Mouse (Mus musculus) heart, adult 2 months (tissue): Measurements from ENCODE around the gene Arhgdia. TPM values are rescaled to one million over a fixed set of nuclear protein-coding genes. Genes with fewer than 3 reads are reported as not detected.

Experiments
- DNase-seq, 2 experiments: peaks; one replicate each; pipeline ENCODE4 v3.0.0; 2021
- H3K27ac ChIP-seq: fragments of 200-600 bp; 2 replicates; pipeline ENCODE4 v1.8.1; 2022
- H3K27me3 ChIP-seq: fragments of 200-500 bp; 2 replicates; pipeline ENCODE4 v1.6.1; 2012; ENCODE audit warnings: mild to moderate bottlenecking, low read length, inconsistent platforms, mixed read lengths; ENCODE audit not compliant: control insufficient read depth, insufficient read depth
- H3K36me3 ChIP-seq: fragments of 200-500 bp; 2 replicates; pipeline ENCODE4 v1.6.1; 2012; ENCODE audit warnings: low read length, inconsistent platforms; ENCODE audit not compliant: control insufficient read depth, insufficient read depth
- H3K4me1 ChIP-seq: fragments of 200-500 bp; 2 replicates; pipeline ENCODE4 v1.6.1; 2011; ENCODE audit warnings: low read length; ENCODE audit not compliant: control insufficient read depth, insufficient read depth
- H3K4me3 ChIP-seq: fragments of 200-600 bp; 2 replicates; pipeline ENCODE4 v1.8.1; 2022
- H3K79me2 ChIP-seq: fragments of 200-500 bp; replicated peaks from 2 replicates; pipeline ENCODE4 v1.6.1; 2012; ENCODE audit warnings: mild to moderate bottlenecking, inconsistent platforms, low read length, moderate library complexity, mixed read lengths; ENCODE audit not compliant: control insufficient read depth, insufficient read depth
- H3K9ac ChIP-seq: fragments of 200-500 bp; 2 replicates; pipeline ENCODE4 v1.6.1; 2012; ENCODE audit warnings: low read depth, mild to moderate bottlenecking, control low read depth, inconsistent platforms, low read length, mixed read lengths
- CTCF ChIP-seq: fragments of 200-600 bp; IDR thresholded peaks from 2 replicates; pipeline ENCODE4 v1.8.1; 2022; ENCODE audit warnings: antibody characterized with exemption, mild to moderate bottlenecking, moderate library complexity
- EP300 ChIP-seq: fragments of 200-500 bp; IDR thresholded peaks from 2 replicates; pipeline ENCODE4 v1.6.1; 2011; ENCODE audit warnings: low read depth, low read length, control low read depth; ENCODE audit not compliant: insufficient read depth
- POLR2A ChIP-seq: fragments of 200-500 bp; IDR thresholded peaks from 2 replicates; pipeline ENCODE4 v1.6.1; 2011; ENCODE audit warnings: mild to moderate bottlenecking, low read depth, low read length, control low read depth; ENCODE audit not compliant: insufficient read depth
- WGBS: fragments of 180-500 bp; shearing (Covaris S2); methylation state at CpG from one replicate; pipeline ENCODE4 v1.1.7; 2018; 5-methylcytosine and 5-hydroxymethylcytosine counted together
- intact Hi-C: fragments of 180-260 bp; cut with DNase I; formaldehyde crosslinking; loops from one replicate; pipeline ENCODE4 v1.15.1; 2025
- polyA plus RNA-seq: library from polyadenylated mRNA; depleted of rRNA; stranded (reverse); fragments of >200 nt; gene quantifications from 2 replicates; pipeline ENCODE4 v1.2.3, GENCODE M21; 2012
- total RNA-seq, 2 experiments: library from RNA; stranded (reverse); gene quantifications; 2 replicates each; pipeline ENCODE4 v1.2.3; 2021

The Arhgdia gene
- total and polyA plus RNA-seq, 3 experiments, result 139 to 257 (median 144) TPM

GRCm38 (mm10) chr11:120615606-120616203 is 34.3 kb upstream of the Arhgdia start:
- WGBS, result 87% methylated on average over 11 of the region's 11 CpGs
- no peak overlapping the region for H3K4me3 ChIP-seq
- H3K27ac ChIP-seq, result no peak overlapping the region
- no peaks in the 10 kb centered on the region for H3K79me2 ChIP-seq
- H3K27me3 ChIP-seq, result no peaks in the 10 kb centered on the region
- no peak for TF ChIP-seq EP300
- no peak for TF ChIP-seq CTCF
- no peak for TF ChIP-seq POLR2A
- DNase-seq, result no peak
- intact Hi-C loops, result no loop called here
- peaks cover 3% of the 10 kb centered on the region for H3K4me1 ChIP-seq
- H3K36me3 ChIP-seq, result no peaks in the 10 kb centered on the region
- H3K9ac ChIP-seq, result no peak overlapping the region

DNA sequence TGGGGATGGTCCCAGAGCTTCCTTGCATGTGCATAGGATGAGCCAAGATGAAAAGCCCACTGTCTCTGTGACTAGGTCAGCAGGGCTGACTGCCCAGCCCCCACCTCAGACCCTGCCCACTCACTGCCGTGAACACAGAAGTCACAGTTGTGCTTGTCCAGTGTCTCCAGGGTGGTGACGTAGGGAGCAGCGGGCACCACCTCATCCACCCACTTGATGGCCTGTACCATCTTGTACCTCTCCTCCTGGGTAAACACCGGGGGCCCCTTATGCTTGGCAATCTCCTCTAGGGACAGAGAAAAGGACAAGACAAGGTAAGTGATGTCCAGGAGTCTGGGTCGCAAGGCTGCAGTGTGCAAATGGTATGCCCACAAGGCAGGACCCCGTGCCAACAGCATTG is 33.7 kb upstream of the Arhgdia start:
- no peak for TF ChIP-seq CTCF
- TF ChIP-seq EP300, result no peak
- no peak for TF ChIP-seq POLR2A
- Histone ChIP-seq H3K4me1 (peaks cover 3% of the 10 kb centered on the region), H3K27ac (no peak overlapping the region), H3K27me3 (no peaks in the 10 kb centered on the region), H3K36me3 (no peaks in the 10 kb centered on the region), H3K9ac (no peak overlapping the region), H3K79me2 (no peaks in the 10 kb centered on the region), H3K4me3 (no peak overlapping the region)
- DNase-seq, result no peak
- 90% methylated on average over 6 of the region's 6 CpGs for WGBS
- intact Hi-C loops, result no loop called here

DNA sequence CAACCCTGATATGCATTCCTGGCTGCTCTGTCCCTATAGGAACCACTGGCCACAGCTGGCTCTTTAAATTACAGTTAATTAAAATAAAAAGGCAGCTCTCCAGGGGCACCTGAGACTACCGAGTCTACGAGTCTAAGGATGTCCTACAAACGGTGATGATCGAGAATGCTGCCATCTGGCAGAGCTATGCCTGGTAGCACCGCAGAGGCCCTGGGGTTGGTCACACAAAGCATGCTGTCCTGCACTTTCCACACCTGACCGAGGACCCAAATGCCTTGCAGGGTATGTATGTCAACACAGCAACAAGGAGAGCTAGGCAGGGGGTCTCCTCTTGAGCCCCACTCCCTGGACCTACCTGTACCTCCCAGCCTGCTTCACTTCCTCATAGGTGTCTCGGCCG is 32.6 kb upstream of the Arhgdia start:
- TF ChIP-seq POLR2A (no peak), CTCF (no peak), EP300 (no peak)
- Histone ChIP-seq H3K4me1 (peaks cover 3% of the 10 kb centered on the region), H3K79me2 (no peaks in the 10 kb centered on the region), H3K4me3 (no peak overlapping the region), H3K27me3 (no peaks in the 10 kb centered on the region), H3K9ac (no peak overlapping the region), H3K36me3 (no peaks in the 10 kb centered on the region), H3K27ac (no peak overlapping the region)
- 83% methylated on average over 8 of the region's 8 CpGs for WGBS
- no peak for DNase-seq
- intact Hi-C loops, result loop anchor here (2.0 kb wide), 1 partner anchor 31 kb away; no protein-coding TSS in a partner anchor

DNA sequence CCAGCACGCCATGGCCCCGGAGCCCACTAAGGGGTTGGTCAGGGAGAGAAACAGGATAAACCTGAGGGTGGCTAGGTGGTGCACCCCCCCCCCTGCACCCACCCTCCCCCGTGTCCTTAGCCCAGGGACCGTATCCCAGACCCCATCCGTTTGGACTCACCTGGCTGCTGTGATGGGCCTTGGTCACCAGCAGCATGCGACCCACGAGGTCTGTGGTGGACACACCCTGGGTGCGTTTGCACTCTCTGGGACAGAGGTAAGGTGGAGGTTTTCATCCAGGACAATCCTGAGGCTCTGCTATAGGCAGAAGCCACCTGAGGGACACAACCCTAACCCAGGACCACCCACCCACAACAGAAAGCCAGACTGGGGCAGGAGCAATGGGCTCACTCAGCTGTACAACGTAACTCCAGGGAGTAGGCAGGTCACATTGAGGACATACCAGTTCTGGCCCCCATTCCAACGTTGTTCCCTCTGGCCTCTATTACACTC is 32.1 kb upstream of the Arhgdia start:
- intact Hi-C loops, result loop anchor here (2.0 kb wide), 1 partner anchor 31 kb away; no protein-coding TSS in a partner anchor
- Histone ChIP-seq H3K9ac (no peak overlapping the region), H3K79me2 (no peaks in the 10 kb centered on the region), H3K27me3 (no peaks in the 10 kb centered on the region), H3K4me3 (no peak overlapping the region), H3K4me1 (peaks cover 3% of the 10 kb centered on the region), H3K36me3 (no peaks in the 10 kb centered on the region), H3K27ac (no peak overlapping the region)
- TF ChIP-seq CTCF, result no peak
- TF ChIP-seq EP300, result no peak
- TF ChIP-seq POLR2A, result no peak
- 82% methylated on average over 10 of the region's 10 CpGs for WGBS
- DNase-seq, result no peak

- Histone ChIP-seq H3K79me2 (no peaks in the 10 kb centered on the region), H3K4me1 (peaks cover 3% of the 10 kb centered on the region), H3K4me3 (no peak overlapping the region), H3K27ac (no peak overlapping the region), H3K9ac (no peak overlapping the region), H3K36me3 (no peaks in the 10 kb centered on the region), H3K27me3 (no peaks in the 10 kb centered on the region)
- TF ChIP-seq EP300 (peak; percentile 86), POLR2A (no peak), CTCF (peak; percentile 88)
- intact Hi-C loops, result loop anchor here (1.0 to 2.0 kb wide), 3 partner anchors 30 to 123 kb away; no protein-coding TSS in a partner anchor
- peak; percentile 72 to 80 for DNase-seq
- 37% methylated on average over 6 of the region's 6 CpGs for WGBS
Observed at GRCm38 (mm10) chr11:120612763-120613162, 31.3 kb upstream of the Arhgdia start.

- Histone ChIP-seq H3K79me2 (no peaks in the 10 kb centered on the region), H3K9ac (no peak overlapping the region), H3K27ac (no peak overlapping the region), H3K4me1 (peaks cover 4% of the 10 kb centered on the region), H3K36me3 (no peaks in the 10 kb centered on the region), H3K4me3 (no peak overlapping the region), H3K27me3 (no peaks in the 10 kb centered on the region)
- 89% methylated on average over 9 of the region's 9 CpGs for WGBS
- intact Hi-C loops, result no loop called here
- TF ChIP-seq EP300, result no peak
- no peak for TF ChIP-seq CTCF
- no peak for TF ChIP-seq POLR2A
- DNase-seq, result no peak
Observed at GRCm38 (mm10) chr11:120610477-120611046, 29.1 kb upstream of the Arhgdia start.
